Mouse (Mus musculus) ES-E14 (cell line): Measurements from ENCODE around the gene Trabd. TPM values are rescaled to one million over a fixed set of nuclear protein-coding genes. Genes with fewer than 3 reads are reported as not detected.

Experiments used
- DNase-seq: peaks from one replicate; pipeline ENCODE4 v3.0.0-alpha.2; 2013; ENCODE audit warnings: low read depth, low spot score
- H3K27ac ChIP-seq: 2 replicates; pipeline ENCODE4 v1.5.1; 2012; ENCODE audit warnings: low read depth, mild to moderate bottlenecking, low read length, moderate library complexity, mixed read lengths; ENCODE audit not compliant: poor library complexity, insufficient read depth, severe bottlenecking
- H3K36me3 ChIP-seq: 2 replicates; pipeline ENCODE4 v1.6.1; 2012; ENCODE audit warnings: mild to moderate bottlenecking, low read length, moderate library complexity, mixed read lengths; ENCODE audit not compliant: control insufficient read depth, poor library complexity, insufficient read depth, severe bottlenecking
- H3K4me1 ChIP-seq, 2 experiments: fragments of 150-350 bp in 1 of 2; sonication (generic) in 1 of 2; 2 replicates each; pipeline ENCODE4 v1.6.1; 2012; ENCODE audit warnings: low read length in 2 of 2, mild to moderate bottlenecking in 1 of 2, mixed read lengths in 1 of 2; ENCODE audit not compliant: control insufficient read depth in 2 of 2, insufficient read depth in 2 of 2, poor library complexity in 1 of 2
- H3K4me3 ChIP-seq, 2 experiments: fragments of 150-350 bp in 1 of 2; sonication (generic) in 1 of 2; 2 replicates each; pipeline ENCODE4 v1.5.1; 2012; ENCODE audit warnings: low read length in 2 of 2, low read depth in 1 of 2, mild to moderate bottlenecking in 1 of 2, mixed read lengths in 1 of 2; ENCODE audit not compliant: insufficient read depth in 1 of 2, poor library complexity in 1 of 2, severe bottlenecking in 1 of 2
- H3K9ac ChIP-seq: 2 replicates; pipeline ENCODE4 v1.6.1; 2012; ENCODE audit warnings: low read depth, mild to moderate bottlenecking, low read length, mixed read lengths; ENCODE audit not compliant: poor library complexity, insufficient read depth, severe bottlenecking
- H3K9me3 ChIP-seq: fragments of 150-350 bp; sonication (generic); 2 replicates; pipeline ENCODE4 v1.6.1; 2012; ENCODE audit warnings: low read depth, mild to moderate bottlenecking, low read length; ENCODE audit not compliant: control insufficient read depth, insufficient read depth
- CHD2 ChIP-seq: IDR thresholded peaks from 2 replicates; pipeline ENCODE4 v1.6.1; 2014; ENCODE audit warnings: mild to moderate bottlenecking, low read depth, low read length, inconsistent platforms
- HCFC1 ChIP-seq: IDR thresholded peaks from 2 replicates; pipeline ENCODE4 v1.6.1; 2012; ENCODE audit warnings: low read length, inconsistent platforms, borderline replicate concordance; ENCODE audit not compliant: insufficient read depth
- MAFK ChIP-seq: IDR thresholded peaks from 2 replicates; pipeline ENCODE4 v1.6.1; 2014; ENCODE audit warnings: mild to moderate bottlenecking, low read depth, low read length, inconsistent platforms; ENCODE audit not compliant: insufficient read depth
- ZC3H11A ChIP-seq: IDR thresholded peaks from 2 replicates; pipeline ENCODE4 v1.6.1; 2012; ENCODE audit warnings: low read depth, mild to moderate bottlenecking, inconsistent platforms, low read length, borderline replicate concordance
- ZNF384 ChIP-seq: IDR thresholded peaks from 2 replicates; pipeline ENCODE4 v1.6.1; 2012; ENCODE audit warnings: low read depth, low read length, inconsistent platforms
- in situ Hi-C, 2 experiments: fragments of 600-800 bp; cut with MboI; formaldehyde crosslinking; loops; one replicate each; pipeline ENCODE4 v1.15.1; 2025; ENCODE audit warnings: low sequenced_read_pairs in 2 of 2, inconsistent platforms in 1 of 2; ENCODE audit not compliant: unreplicated experiment in 2 of 2
- total RNA-seq: library from RNA; depleted of rRNA; stranded (reverse); fragments of 300-350 nt; gene quantifications from 2 replicates; pipeline ENCODE4 v1.2.3, GENCODE M21; 2012

The Trabd gene
- total RNA-seq, 1 experiment, result 29.9 TPM

- H3K9me3 ChIP-seq, result no peaks in the 10 kb centered on the region
- H3K4me1 ChIP-seq, result peaks cover 0 to 6% of the 10 kb centered on the region in 2 experiments; a peak in 1 of 4 replicates
- H3K27ac ChIP-seq, result no peak overlapping the region
- DNase-seq, result no peak
- no peak overlapping the region for H3K9ac ChIP-seq
- TF ChIP-seq ZNF384, result no peak
- TF ChIP-seq HCFC1, result no peak
- TF ChIP-seq ZC3H11A, result no peak
- no peak for TF ChIP-seq MAFK
- no peak for TF ChIP-seq CHD2
- H3K36me3 ChIP-seq, result no peaks in the 10 kb centered on the region
- peak overlapping the region; percentile 62 to 83; a peak in 2 of 4 replicates for H3K4me3 ChIP-seq
- in situ Hi-C loops, result no loop called here
These were observed 16.2 kb upstream of the Trabd start for GRCm38 (mm10) chr15:89058736-89059135.

GRCm38 (mm10) chr15:89059161-89059931 lies 15.6 kb upstream of the Trabd start, which contains the start of gene Panx2:
TSS of gene Panx2 (plus strand) at chr15:89059734.
- TF ChIP-seq HCFC1 (no peak), MAFK (peak; percentile 63), ZNF384 (peak; percentile 55; the same call in 1 of the 2 replicates)
- Histone ChIP-seq H3K27ac (no peak within 1 kb of the TSS), H3K9ac (peak within 1 kb of the TSS; percentile 67), H3K4me1 (peaks cover 0 to 6% of the 10 kb centered on the region in 2 experiments; a peak in 1 of 4 replicates), H3K9me3 (no peaks in the 10 kb centered on the region), H3K36me3 (no peaks in the 10 kb centered on the region), H3K4me3 (peak within 1 kb of the TSS; percentile 80 to 83)
- DNase-seq, result no peak
- in situ Hi-C loops, result no loop called here

- DNase-seq, result no peak
- TF ChIP-seq ZNF384 (no peak), CHD2 (no peak), MAFK (no peak), HCFC1 (no peak), ZC3H11A (no peak)
- H3K27ac ChIP-seq, result no peak overlapping the region
- H3K9me3 ChIP-seq, result no peaks in the 10 kb centered on the region
- in situ Hi-C loops, result no loop called here
- peak overlapping the region; percentile 67 for H3K9ac ChIP-seq
- no peaks in the 10 kb centered on the region for H3K36me3 ChIP-seq
- peaks cover 0 to 6% of the 10 kb centered on the region in 2 experiments; a peak in 1 of 4 replicates for H3K4me1 ChIP-seq
- H3K4me3 ChIP-seq, result peak overlapping the region; percentile 80 to 83
These were observed 14.8 kb upstream of the Trabd start for GRCm38 (mm10) chr15:89060032-89060681.

GRCm38 (mm10) chr15:89060811-89061460 lies 14.0 kb upstream of the Trabd start:
- Histone ChIP-seq H3K4me3 (peak overlapping the region in 1 of 2 experiments; percentile 83; a peak in 1 of 4 replicates), H3K4me1 (peaks cover 0 to 6% of the 10 kb centered on the region in 2 experiments; a peak in 1 of 4 replicates), H3K9ac (no peak overlapping the region), H3K27ac (no peak overlapping the region), H3K36me3 (no peaks in the 10 kb centered on the region), H3K9me3 (no peaks in the 10 kb centered on the region)
- TF ChIP-seq CHD2, result no peak
- no peak for TF ChIP-seq MAFK
- no peak for TF ChIP-seq ZC3H11A
- TF ChIP-seq ZNF384, result no peak
- no peak for TF ChIP-seq HCFC1
- DNase-seq, result no peak
- in situ Hi-C loops, result no loop called here
